Mouse (Mus musculus): ENCODE data around the gene Asb11. TPM values are rescaled to one million over a fixed set of nuclear protein-coding genes. Genes with fewer than 3 reads are reported as not detected.

The Asb11 gene
- polyA plus RNA-seq, 1 experiment = not detected

DNA sequence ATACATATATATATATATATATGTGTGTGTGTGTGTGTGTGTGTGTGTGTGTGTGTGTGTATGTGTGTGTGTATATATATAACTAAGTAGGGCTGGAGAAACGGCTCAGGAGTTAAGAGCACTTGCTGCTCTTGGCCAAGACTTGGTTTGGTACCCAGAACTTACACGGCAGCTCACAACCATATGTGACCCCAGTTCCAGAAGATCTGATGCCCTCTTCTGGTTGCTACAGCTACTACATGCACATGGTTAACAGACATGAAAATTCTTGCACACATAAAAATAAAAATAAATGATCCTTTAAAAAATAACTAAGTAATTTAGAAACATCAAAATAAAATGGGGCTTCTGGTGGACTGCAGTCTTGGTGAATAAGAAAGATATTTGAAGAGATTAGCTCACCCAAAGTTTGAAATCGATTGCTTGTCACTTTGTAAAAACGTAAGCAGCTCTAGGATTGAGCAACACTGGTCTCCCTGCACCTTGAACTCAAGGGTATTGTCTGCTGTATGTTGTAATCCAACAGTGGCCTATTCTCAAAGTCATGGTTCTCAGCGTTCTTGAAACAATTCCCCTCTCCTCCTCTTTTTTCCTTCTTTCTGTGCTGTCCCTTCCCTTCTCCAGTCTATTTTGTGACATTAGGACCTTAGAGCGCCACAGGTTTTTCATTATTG is 22.5 kb downstream of the Asb11 start:
- H3K9me3 ChIP-seq (ENCODE audit: control insufficient read depth, low read length) = no peaks in the 10 kb centered on the region
- no peaks in the 10 kb centered on the region for H3K4me1 ChIP-seq (ENCODE audit: control insufficient read depth)
- no peak overlapping the region for H3K4me3 ChIP-seq (replicated peaks)
- TF ChIP-seq TAL1 (IDR thresholded peaks at IDR 0.05; ENCODE audit: low read length) (no peak), GATA1 (IDR thresholded peaks at IDR 0.05; ENCODE audit: low read length) (no peak)
- H3K27me3 ChIP-seq (ENCODE audit: control insufficient read depth) = no peaks in the 10 kb centered on the region
- no peaks in the 10 kb centered on the region for H3K36me3 ChIP-seq (ENCODE audit: control insufficient read depth)

DNA sequence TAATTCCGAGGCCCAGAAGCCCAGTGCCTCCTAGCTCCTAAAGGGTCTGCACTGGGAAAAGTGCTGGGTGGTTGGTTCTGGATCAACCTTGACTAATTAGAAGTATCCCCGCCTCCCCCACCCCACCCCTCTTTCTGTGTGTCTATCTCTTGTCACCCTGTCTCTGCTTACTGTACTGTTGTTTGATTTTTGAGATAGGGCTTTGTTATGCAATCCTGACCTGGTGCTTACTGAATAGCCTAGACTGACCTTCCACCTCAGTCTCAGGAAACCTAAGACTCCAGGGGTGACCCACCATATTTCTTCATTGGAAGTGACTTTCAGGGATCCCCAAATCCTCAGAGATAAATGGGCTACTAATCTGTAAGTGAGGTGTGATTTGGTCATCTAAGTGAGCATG is 65.5 kb downstream of the Asb11 start:
- H3K36me3 ChIP-seq (ENCODE audit: control insufficient read depth) = no peaks in the 10 kb centered on the region
- TF ChIP-seq GATA1 (IDR thresholded peaks at IDR 0.05; ENCODE audit: low read length) = no peak
- no peak for TF ChIP-seq TAL1 (IDR thresholded peaks at IDR 0.05; ENCODE audit: low read length)
- no peaks in the 10 kb centered on the region for H3K27me3 ChIP-seq (ENCODE audit: control insufficient read depth)
- H3K9me3 ChIP-seq (ENCODE audit: control insufficient read depth, low read length) = no peaks in the 10 kb centered on the region
- no peak overlapping the region for H3K4me3 ChIP-seq (replicated peaks)
- no peaks in the 10 kb centered on the region for H3K4me1 ChIP-seq (ENCODE audit: control insufficient read depth)

DNA sequence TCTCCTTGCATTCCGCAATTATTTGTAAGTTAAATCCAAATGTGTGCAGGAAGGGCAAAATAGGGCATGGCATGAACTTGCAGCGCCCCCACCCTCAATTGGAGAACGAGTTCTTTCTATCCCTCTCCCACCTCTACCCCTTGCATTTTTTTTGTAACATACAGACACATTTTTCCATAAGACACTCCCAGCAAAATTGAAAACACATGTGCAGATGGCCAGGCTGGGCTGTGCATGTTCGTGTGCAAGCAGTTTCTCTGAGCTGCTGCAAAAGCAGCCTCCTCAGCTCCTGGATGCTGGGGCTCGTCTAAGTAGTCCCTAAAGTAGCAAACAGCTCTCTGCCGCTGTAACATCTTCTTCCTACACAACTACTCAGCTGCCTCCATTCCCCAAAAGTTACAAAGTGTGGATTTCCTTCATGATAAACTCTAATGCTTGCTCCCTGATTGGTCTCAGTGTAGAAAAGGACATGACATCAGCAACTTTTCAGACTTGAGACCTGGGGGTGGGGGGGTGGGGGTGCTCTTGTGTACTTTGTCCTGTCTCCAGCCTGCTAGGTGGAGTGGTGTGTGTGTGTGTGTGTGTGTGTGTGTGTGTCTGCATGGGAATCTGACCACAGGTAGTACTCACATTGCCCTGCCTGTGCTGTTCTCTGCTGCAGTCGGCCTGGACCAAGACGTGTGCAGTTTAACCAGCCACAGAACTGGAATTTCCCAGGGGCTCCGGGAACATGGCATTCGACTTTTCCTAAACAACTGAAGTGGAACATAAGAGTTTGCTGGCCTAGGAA is 69.1 kb downstream of the Asb11 start, which contains the start of gene Asb9:
TSS of gene Asb9 (plus strand) at position 619 of the 790 bp plus-strand sequence.
- Histone ChIP-seq H3K36me3 (ENCODE audit: control insufficient read depth) (no peaks in the 10 kb centered on the region), H3K27me3 (ENCODE audit: control insufficient read depth) (no peaks in the 10 kb centered on the region), H3K9me3 (ENCODE audit: control insufficient read depth, low read length) (no peaks in the 10 kb centered on the region), H3K4me3 (replicated peaks) (no peak within 1 kb of the TSS), H3K4me1 (ENCODE audit: control insufficient read depth) (no peaks in the 10 kb centered on the region)
- TF ChIP-seq TAL1 (IDR thresholded peaks at IDR 0.05; ENCODE audit: low read length) = no peak
- no peak for TF ChIP-seq GATA1 (IDR thresholded peaks at IDR 0.05; ENCODE audit: low read length)

DNA sequence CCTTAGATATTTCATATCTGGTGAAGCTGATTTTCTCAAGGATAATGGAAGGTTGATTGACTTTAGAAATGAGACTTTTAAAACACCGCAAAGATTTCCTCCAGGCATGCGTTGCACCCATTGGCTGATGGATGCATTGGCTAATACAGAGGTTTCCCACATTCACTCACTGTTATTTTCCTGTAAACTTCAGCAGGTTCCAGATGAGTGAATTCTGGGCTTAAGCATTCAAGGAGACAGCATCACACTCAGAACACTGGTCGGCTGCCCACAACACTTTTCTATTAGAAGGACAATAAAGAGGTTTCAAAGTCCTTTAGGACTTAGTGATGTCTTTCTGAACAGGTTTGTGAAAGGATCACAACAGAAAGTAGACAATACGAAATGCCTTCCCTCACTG is 70.3 kb downstream of the Asb11 start:
- H3K27me3 ChIP-seq (ENCODE audit: control insufficient read depth) = no peaks in the 10 kb centered on the region
- TF ChIP-seq GATA1 (IDR thresholded peaks at IDR 0.05; ENCODE audit: low read length) (no peak), TAL1 (IDR thresholded peaks at IDR 0.05; ENCODE audit: low read length) (no peak)
- no peaks in the 10 kb centered on the region for H3K4me1 ChIP-seq (ENCODE audit: control insufficient read depth)
- H3K9me3 ChIP-seq (ENCODE audit: control insufficient read depth, low read length) = no peaks in the 10 kb centered on the region
- H3K36me3 ChIP-seq (ENCODE audit: control insufficient read depth) = no peaks in the 10 kb centered on the region
- no peak overlapping the region for H3K4me3 ChIP-seq (replicated peaks)

DNA sequence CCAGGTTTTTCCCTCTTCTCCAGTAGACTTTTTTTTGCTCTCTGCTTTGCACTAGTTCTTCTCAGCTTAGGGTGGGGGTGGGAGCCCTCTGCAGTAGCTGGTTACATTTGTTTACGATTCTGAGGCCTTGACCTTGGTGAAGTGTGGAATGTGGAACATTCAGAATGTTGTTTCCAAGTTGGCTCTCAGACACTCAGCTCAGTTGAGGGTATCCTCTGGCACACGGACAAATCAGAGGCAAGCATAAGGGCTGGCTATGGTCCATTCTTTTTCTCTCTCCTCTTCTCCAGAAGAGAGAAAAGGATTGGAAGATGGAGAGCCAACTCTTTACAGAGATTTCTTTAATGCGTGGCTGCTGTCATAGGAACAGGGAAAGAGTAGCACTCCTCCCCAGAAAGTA is 71.9 kb downstream of the Asb11 start:
- Histone ChIP-seq H3K4me1 (ENCODE audit: control insufficient read depth) (no peaks in the 10 kb centered on the region), H3K36me3 (ENCODE audit: control insufficient read depth) (no peaks in the 10 kb centered on the region), H3K4me3 (replicated peaks) (no peak overlapping the region), H3K27me3 (ENCODE audit: control insufficient read depth) (no peaks in the 10 kb centered on the region), H3K9me3 (ENCODE audit: control insufficient read depth, low read length) (no peaks in the 10 kb centered on the region)
- TF ChIP-seq TAL1 (IDR thresholded peaks at IDR 0.05; ENCODE audit: low read length) = no peak

Other genes with a start within 250 kb of the Asb11 start
- not detected in 2 replicates for gene Bmx, start 178.8 kb upstream of the Asb11 start, polyA plus RNA-seq (2012)
- 1.6 and 3.7 TPM in 2 replicates for gene Pir, start 167.6 kb upstream of the Asb11 start, polyA plus RNA-seq (2012)
- not detected in 2 replicates for gene Vegfd, start 63.6 kb upstream of the Asb11 start, polyA plus RNA-seq (2012)
- 0.06 and 0.23 TPM in 2 replicates for gene Piga, start 17.2 kb upstream of the Asb11 start, polyA plus RNA-seq (2012)
- not detected in 2 replicates for gene Asb9, start 69.3 kb downstream of the Asb11 start, polyA plus RNA-seq (2012)

All from erythroblast, embryonic 14.5 days (primary cell).